Mouse (Mus musculus) C2C12 (cell line): ENCODE measurements around the gene Btbd6.

Source experiments
- CEBPB ChIP-seq: IDR thresholded peaks from one replicate; pipeline ENCODE4 v1.6.1; 2011; ENCODE audit warnings: low read depth, mild to moderate bottlenecking, control low read depth, moderate library complexity
- CTCF ChIP-seq: IDR thresholded peaks from one replicate; pipeline ENCODE4 v1.5.1; 2011; ENCODE audit not compliant: control insufficient read depth, insufficient read depth, insufficient read length
- MAX ChIP-seq: IDR thresholded peaks from one replicate; pipeline ENCODE4 v1.6.1; 2011; ENCODE audit warnings: mild to moderate bottlenecking, control low read depth
- USF1 ChIP-seq: IDR thresholded peaks from one replicate; pipeline ENCODE4 v1.6.1; 2011; ENCODE audit warnings: low read depth, mild to moderate bottlenecking, control low read depth, moderate library complexity

- peak; percentile 94 for TF ChIP-seq CTCF
- no peak for TF ChIP-seq USF1
- TF ChIP-seq CEBPB: no peak
- TF ChIP-seq MAX: no peak
Measured at GRCm38 (mm10) chr12:113004993-113005392, 28.7 kb downstream of the Btbd6 start.
